Mouse (Mus musculus) hindbrain, postnatal 0 days (tissue): ENCODE data around the gene Cdh4. TPM values are rescaled to one million over a fixed set of nuclear protein-coding genes. Genes with fewer than 3 reads are reported as not detected.

Source experiments
- ATAC-seq: fragments of 200-750 bp; cut with Nextera tagmentation; 2 replicates; pipeline ENCODE4 v1.8.0; 2017; ENCODE audit warnings: mild to moderate bottlenecking, moderate TSS enrichment, moderate library complexity
- DNase-seq: peaks from one replicate; pipeline ENCODE4 v3.0.0-alpha.2; 2015; ENCODE audit warnings: low spot score
- H3K27ac ChIP-seq: fragments of 300-500 bp; sonication (generic); 2 replicates; pipeline ENCODE4 v1.5.1; 2014; ENCODE audit warnings: mild to moderate bottlenecking
- H3K27me3 ChIP-seq: fragments of 300-500 bp; sonication (generic); 2 replicates; pipeline ENCODE4 v1.6.1; 2014; ENCODE audit warnings: low read length, mixed read lengths; ENCODE audit not compliant: insufficient read depth
- H3K36me3 ChIP-seq: fragments of 300-500 bp; sonication (generic); 2 replicates; pipeline ENCODE4 v1.6.1; 2014; ENCODE audit warnings: low read length, mixed read lengths; ENCODE audit not compliant: insufficient read depth
- H3K4me1 ChIP-seq: fragments of 300-500 bp; sonication (generic); 2 replicates; pipeline ENCODE4 v1.6.1; 2014; ENCODE audit warnings: antibody characterized with exemption, low read length, mixed read lengths; ENCODE audit not compliant: insufficient read depth
- H3K4me2 ChIP-seq: fragments of 300-500 bp; sonication (generic); 2 replicates; pipeline ENCODE4 v1.6.1; 2014; ENCODE audit warnings: low read depth, mild to moderate bottlenecking, low read length, moderate library complexity, mixed read lengths
- H3K4me3 ChIP-seq: fragments of 300-500 bp; sonication (generic); 2 replicates; pipeline ENCODE4 v1.5.1; 2014; ENCODE audit warnings: low read length
- H3K9ac ChIP-seq: fragments of 300-500 bp; sonication (generic); replicated peaks from 2 replicates; pipeline ENCODE4 v1.6.1; 2014; ENCODE audit warnings: mild to moderate bottlenecking, low read length, moderate library complexity, mixed read lengths
- H3K9me3 ChIP-seq: fragments of 300-500 bp; sonication (generic); 2 replicates; pipeline ENCODE4 v1.6.1; 2016; ENCODE audit warnings: low read length, mixed read lengths
- CTCF ChIP-seq: IDR thresholded peaks from 2 replicates; pipeline ENCODE4 v1.5.1; 2016; ENCODE audit warnings: antibody characterized with exemption, control low read depth, low read depth
- WGBS: fragments of 180-500 bp; shearing (Covaris S2); extraction: QIAGEN DNeasy Blood & Tissue Kit; methylation state at CpG from one replicate; pipeline ENCODE4 v1.1.7; 2014; 5-methylcytosine and 5-hydroxymethylcytosine counted together
- polyA plus RNA-seq: library from polyadenylated mRNA; unstranded; fragments of >200 nt; fragmentation: Nextera tagmentation; extraction: Ambion mirVana; gene quantifications from 2 replicates; pipeline ENCODE4 v1.2.1, GENCODE M21; 2015
- total RNA-seq: library from RNA; depleted of rRNA; stranded (reverse); fragments of >200 nt; gene quantifications from 2 replicates; pipeline ENCODE4 v1.2.3, GENCODE M21; 2014

The Cdh4 gene
- total and polyA plus RNA-seq, 2 experiments from 2014 or later: 42.1 to 66.8 TPM

GRCm38 (mm10) chr2:179916877-179917673 is 474.8 kb downstream of the Cdh4 start:
- Histone ChIP-seq H3K27ac (no peak overlapping the region), H3K4me2 (no peak overlapping the region), H3K9me3 (no peaks in the 10 kb centered on the region), H3K36me3 (peaks cover 27% of the 10 kb centered on the region), H3K27me3 (no peaks in the 10 kb centered on the region), H3K4me1 (no peaks in the 10 kb centered on the region), H3K9ac (no peak overlapping the region), H3K4me3 (no peak overlapping the region)
- DNase-seq (peak; percentile 85), ATAC-seq (peak; percentile 75)
- 28% methylated on average over 5 of the region's 5 CpGs for WGBS
- peak; percentile 88 for TF ChIP-seq CTCF

GRCm38 (mm10) chr2:179920042-179920441 is 477.8 kb downstream of the Cdh4 start:
- Histone ChIP-seq H3K9me3 (no peaks in the 10 kb centered on the region), H3K4me3 (no peak overlapping the region), H3K36me3 (peaks cover 45% of the 10 kb centered on the region), H3K27me3 (no peaks in the 10 kb centered on the region), H3K9ac (no peak overlapping the region), H3K27ac (no peak overlapping the region), H3K4me2 (no peak overlapping the region), H3K4me1 (no peaks in the 10 kb centered on the region)
- ATAC-seq (no peak), DNase-seq (no peak)
- WGBS: 69% methylated on average over 4 of the region's 4 CpGs
- no peak for TF ChIP-seq CTCF

GRCm38 (mm10) chr2:179921021-179921653 is 478.9 kb downstream of the Cdh4 start:
- Histone ChIP-seq H3K4me1 (no peaks in the 10 kb centered on the region), H3K4me3 (no peak overlapping the region), H3K27me3 (no peaks in the 10 kb centered on the region), H3K9ac (no peak overlapping the region), H3K36me3 (peaks cover 50% of the 10 kb centered on the region), H3K9me3 (no peaks in the 10 kb centered on the region), H3K27ac (no peak overlapping the region), H3K4me2 (no peak overlapping the region)
- ATAC-seq: no peak
- peak; percentile 19 for DNase-seq
- peak; percentile 28 for TF ChIP-seq CTCF
- 83% methylated on average over 8 of the region's 8 CpGs for WGBS

GRCm38 (mm10) chr2:179924038-179924437 is 481.8 kb downstream of the Cdh4 start:
- no peak for ATAC-seq
- DNase-seq: no peak
- Histone ChIP-seq H3K27ac (no peak overlapping the region), H3K9ac (no peak overlapping the region), H3K36me3 (peaks cover 48% of the 10 kb centered on the region), H3K27me3 (no peaks in the 10 kb centered on the region), H3K9me3 (no peaks in the 10 kb centered on the region), H3K4me2 (no peak overlapping the region), H3K4me3 (no peak overlapping the region), H3K4me1 (no peaks in the 10 kb centered on the region)
- 91% methylated on average over 6 of the region's 6 CpGs for WGBS
- TF ChIP-seq CTCF: no peak

GRCm38 (mm10) chr2:179929166-179929565 is 486.9 kb downstream of the Cdh4 start:
- no peak overlapping the region for H3K4me2 ChIP-seq
- WGBS: 94% methylated on average over 13 of the region's 13 CpGs
- no peak for ATAC-seq

GRCm38 (mm10) chr2:179931741-179932140 is 489.5 kb downstream of the Cdh4 start:
- peaks cover 30% of the 10 kb centered on the region for H3K36me3 ChIP-seq
- no peaks in the 10 kb centered on the region for H3K9me3 ChIP-seq
- H3K4me1 ChIP-seq: no peaks in the 10 kb centered on the region
- H3K4me2 ChIP-seq: no peak overlapping the region
- no peak overlapping the region for H3K4me3 ChIP-seq
- DNase-seq (no peak), ATAC-seq (no peak)
- no peak overlapping the region for H3K9ac ChIP-seq
- no peak for TF ChIP-seq CTCF
- H3K27me3 ChIP-seq: no peaks in the 10 kb centered on the region
- no peak overlapping the region for H3K27ac ChIP-seq
- WGBS: 88% methylated on average over 16 of the region's 16 CpGs

More at GRCm38 (mm10) chr2:179929166-179929565, 486.9 kb downstream of the Cdh4 start:
- Histone ChIP-seq H3K36me3 (peaks cover 38% of the 10 kb centered on the region), H3K27me3 (no peaks in the 10 kb centered on the region), H3K4me3 (no peak overlapping the region), H3K9me3 (no peaks in the 10 kb centered on the region), H3K4me1 (no peaks in the 10 kb centered on the region), H3K9ac (no peak overlapping the region), H3K27ac (no peak overlapping the region)
- no peak for DNase-seq
- TF ChIP-seq CTCF: no peak

GRCm38 (mm10) chr2:179934165-179934564 is 491.9 kb downstream of the Cdh4 start:
- Histone ChIP-seq H3K4me3 (no peak overlapping the region), H3K9me3 (no peaks in the 10 kb centered on the region), H3K4me2 (no peak overlapping the region), H3K4me1 (no peaks in the 10 kb centered on the region), H3K9ac (no peak overlapping the region), H3K27me3 (no peaks in the 10 kb centered on the region), H3K27ac (no peak overlapping the region), H3K36me3 (peaks cover 26% of the 10 kb centered on the region)
- no peak for ATAC-seq
- WGBS: 69% methylated on average over 3 of the region's 3 CpGs
- TF ChIP-seq CTCF: no peak
- DNase-seq: no peak
